Mouse (Mus musculus) left cerebral cortex, adult 2 months (tissue): Measurements from ENCODE around the gene Lsm6. TPM values are rescaled to one million over a fixed set of nuclear protein-coding genes. Genes with fewer than 3 reads are reported as not detected.

Source experiments
- DNase-seq, 2 experiments: peaks; one replicate each; pipeline ENCODE4 v3.0.0; 2021 to 2022; ENCODE audit warnings: low spot score in 2 of 2, mixed read lengths in 1 of 2; ENCODE audit errors: extremely low spot score in 1 of 2
- H3K27ac ChIP-seq: fragments of 200-600 bp; 2 replicates; pipeline ENCODE4 v1.8.1; 2022
- H3K4me3 ChIP-seq: fragments of 200-600 bp; 2 replicates; pipeline ENCODE4 v1.8.1; 2022
- CTCF ChIP-seq: fragments of 200-600 bp; IDR thresholded peaks from 2 replicates; pipeline ENCODE4 v1.8.1; 2022; ENCODE audit warnings: antibody characterized with exemption, mild to moderate bottlenecking, moderate library complexity
- intact Hi-C: fragments of 180-260 bp; cut with DNase I; formaldehyde crosslinking; loops from one replicate; pipeline ENCODE4 v1.15.1; 2025
- total RNA-seq, 2 experiments: library from RNA; stranded (reverse); gene quantifications; 2 replicates each; pipeline ENCODE4 v1.2.3; 2021

Gene Lsm6
- total RNA-seq, 2 experiments from 2014 or later = 50.5 to 52.3 TPM

GRCm38 (mm10) chr8:78798671-78799070 is 22.3 kb downstream of the Lsm6 start:
- TF ChIP-seq CTCF = no peak
- H3K27ac ChIP-seq = no peak overlapping the region
- DNase-seq = no peak
- intact Hi-C loops = no loop called here
- no peak overlapping the region for H3K4me3 ChIP-seq

- DNase-seq = no peak
- no peak overlapping the region for H3K4me3 ChIP-seq
- no peak for TF ChIP-seq CTCF
- no peak overlapping the region for H3K27ac ChIP-seq
- intact Hi-C loops = no loop called here
Measured at GRCm38 (mm10) chr8:78797985-78798384, 23.0 kb downstream of the Lsm6 start.

GRCm38 (mm10) chr8:78793231-78793630 is 27.7 kb downstream of the Lsm6 start:
- no peak for DNase-seq
- intact Hi-C loops = no loop called here
- H3K4me3 ChIP-seq = no peak overlapping the region
- H3K27ac ChIP-seq = no peak overlapping the region
- TF ChIP-seq CTCF = no peak

GRCm38 (mm10) chr8:78776816-78777215 is 44.1 kb downstream of the Lsm6 start:
- Histone ChIP-seq H3K27ac (no peak overlapping the region), H3K4me3 (no peak overlapping the region)
- no peak for TF ChIP-seq CTCF
- intact Hi-C loops = no loop called here
- DNase-seq = no peak

- TF ChIP-seq CTCF = no peak
- no peak overlapping the region for H3K27ac ChIP-seq
- no peak for DNase-seq
- intact Hi-C loops = no loop called here
- H3K4me3 ChIP-seq = no peak overlapping the region
Measured at GRCm38 (mm10) chr8:78771256-78771655, 49.7 kb downstream of the Lsm6 start.

- no peak for DNase-seq
- no peak for TF ChIP-seq CTCF
- no peak overlapping the region for H3K27ac ChIP-seq
- intact Hi-C loops = no loop called here
- H3K4me3 ChIP-seq = no peak overlapping the region
Measured at GRCm38 (mm10) chr8:78770584-78770983, 50.4 kb downstream of the Lsm6 start.

GRCm38 (mm10) chr8:78765556-78765955 is 55.4 kb downstream of the Lsm6 start:
- DNase-seq = no peak
- Histone ChIP-seq H3K27ac (no peak overlapping the region), H3K4me3 (no peak overlapping the region)
- TF ChIP-seq CTCF = no peak
- intact Hi-C loops = no loop called here

- no peak for TF ChIP-seq CTCF
- no peak overlapping the region for H3K4me3 ChIP-seq
- intact Hi-C loops = no loop called here
- H3K27ac ChIP-seq = no peak overlapping the region
- DNase-seq = no peak
Measured at GRCm38 (mm10) chr8:78764976-78765375, 56.0 kb downstream of the Lsm6 start.

GRCm38 (mm10) chr8:78759139-78759538 is 61.8 kb downstream of the Lsm6 start:
- no peak for DNase-seq
- intact Hi-C loops = no loop called here
- no peak for TF ChIP-seq CTCF
- Histone ChIP-seq H3K27ac (no peak overlapping the region), H3K4me3 (no peak overlapping the region)

GRCm38 (mm10) chr8:78754986-78755385 is 66.0 kb downstream of the Lsm6 start:
- no peak overlapping the region for H3K4me3 ChIP-seq
- TF ChIP-seq CTCF = no peak
- H3K27ac ChIP-seq = no peak overlapping the region
- no peak for DNase-seq
- intact Hi-C loops = no loop called here

Other genes starting within 250 kb of the Lsm6 start
- 10 to 100 TPM; 43.3 to 44.1 TPM for gene Zfp827, start 207.3 kb upstream of the Lsm6 start, total RNA-seq